In the genomic region with DNA sequence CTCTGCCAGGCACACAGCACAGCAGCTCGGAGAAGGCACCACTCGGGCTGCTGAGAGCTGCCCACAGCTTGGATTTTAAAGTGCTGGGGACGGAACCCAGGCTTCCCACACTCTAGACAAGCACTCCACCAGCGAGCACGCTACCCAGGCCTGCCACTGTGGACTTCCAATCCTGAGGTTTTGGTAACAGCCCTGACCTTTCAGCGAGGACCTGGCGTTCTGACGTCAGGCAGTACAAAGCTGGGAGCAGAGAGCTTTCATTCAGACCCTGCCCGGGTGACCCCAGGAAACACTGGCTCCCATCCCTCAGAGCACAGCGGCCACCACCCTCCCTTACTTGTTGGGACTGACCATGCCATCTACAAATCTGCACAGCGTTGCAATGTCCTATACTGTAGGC, we compare ENCODE assay signal across 14 mouse cellular contexts. TPM values are rescaled to one million over a fixed set of nuclear protein-coding genes. Genes with fewer than 3 reads are reported as not detected.
"Had no signal": no experiment of that assay in that cellular context is flagged by ENCODE, and none has a peak within 500 bp of the region (broad histone marks: within the 10 kb centered on the region; RNA-seq: fewer than 3 reads in every experiment).

No protein-coding gene starts in this region.

RNA-seq across cellular contexts. Expression of a gene that starts 16.0 kb away (rescaled TPM):
- total RNA-seq: neutrophil, adult 5-6 weeks had no signal
- polyA plus RNA-seq: neural tube, embryonic 12.5 days; neural tube, embryonic 13.5 days; neural tube, embryonic 14.5 days; neural tube, embryonic 15.5 days; stomach, embryonic 14.5 days; stomach, embryonic 15.5 days; stomach, embryonic 16.5 days; testis, adult 2 months had no signal

RNA-seq across cellular contexts. Expression of a gene that starts 20.0 kb away (rescaled TPM):
- total RNA-seq: neutrophil, adult 5-6 weeks had no signal
- polyA plus RNA-seq: neural tube, embryonic 12.5 days; neural tube, embryonic 13.5 days; neural tube, embryonic 14.5 days; neural tube, embryonic 15.5 days; small intestine, adult 2 months; spleen, adult 2 months; stomach, embryonic 14.5 days; stomach, embryonic 15.5 days; stomach, embryonic 16.5 days; testis, adult 2 months; thymus, adult 2 months; thymus, postnatal 0 days; urinary bladder, adult 2 months had no signal

RNA-seq across cellular contexts. Expression of a gene that starts 30.5 kb away (rescaled TPM):
- total RNA-seq: neutrophil, adult 5-6 weeks had no signal
- polyA plus RNA-seq: neural tube, embryonic 12.5 days had no signal
